Mouse (Mus musculus): ENCODE measurements around the gene Cacna2d2. TPM values are rescaled to one million over a fixed set of nuclear protein-coding genes. Genes with fewer than 3 reads are reported as not detected.

Gene Cacna2d2
- polyA plus RNA-seq, 1 experiment from 2014 or later, result 4.2 TPM

DNA sequence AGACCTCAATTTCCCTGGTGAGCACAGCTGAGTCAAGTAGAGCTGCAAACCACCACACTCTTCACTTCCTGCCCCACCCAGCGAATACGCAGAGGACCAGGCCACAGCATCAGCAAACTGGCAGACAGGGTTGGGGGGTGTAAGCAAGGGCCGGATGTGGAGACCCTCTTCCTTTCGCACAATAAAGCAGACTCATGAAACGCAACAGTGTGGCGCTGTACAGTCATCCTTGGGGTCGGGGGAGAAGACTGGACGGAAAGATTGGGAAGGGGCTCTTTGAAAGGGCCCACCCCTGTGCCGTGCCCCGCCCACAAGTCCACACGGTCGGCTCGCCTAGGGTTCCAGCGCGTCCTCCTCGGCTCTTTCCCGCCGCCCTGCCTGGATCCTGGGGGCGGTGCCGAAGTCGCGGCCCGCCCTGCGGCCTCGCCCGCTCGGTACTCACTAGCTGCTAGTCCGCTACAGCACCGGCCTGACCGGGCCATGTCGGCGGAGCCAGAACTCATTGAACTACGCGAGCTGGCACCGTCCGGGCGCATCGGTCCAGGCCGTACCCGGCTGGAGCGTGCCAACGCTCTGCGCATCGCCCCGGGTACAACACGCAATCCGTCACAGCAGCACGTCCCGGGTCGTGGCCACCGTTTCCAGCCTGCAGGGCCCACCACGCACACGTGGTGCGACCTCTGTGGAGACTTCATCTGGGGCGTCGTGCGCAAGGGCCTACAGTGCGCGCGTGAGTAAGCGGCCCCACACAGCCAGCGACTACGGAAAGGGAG, 151.9 kb downstream of the Cacna2d2 start, which contains the start of gene Rassf1:
Gene Rassf1, plus strand, starts transcription at position 439 of the 773 bp plus-strand sequence.
- under 1% methylated on average over 63 of the region's 63 CpGs for WGBS
- Histone ChIP-seq H3K27ac (ENCODE audit: low read depth, low read length) (no peak within 1 kb of the TSS), H3K9ac (ENCODE audit: low read depth, low read length) (peak within 1 kb of the TSS; percentile 55), H3K36me3 (ENCODE audit: control insufficient read depth, insufficient read depth, low read length) (no peaks in the 10 kb centered on the region), H3K4me3 (ENCODE audit: low read depth, low read length) (peak within 1 kb of the TSS; percentile 36), H3K9me3 (ENCODE audit: control insufficient read depth, low read length) (no peaks in the 10 kb centered on the region), H3K27me3 (ENCODE audit: control insufficient read depth, insufficient read depth, low read length) (peaks cover 35% of the 10 kb centered on the region), H3K4me1 (replicated peaks; ENCODE audit: control insufficient read depth, insufficient read depth, low read length) (peaks cover 22% of the 10 kb centered on the region; the same call in 1 of the 2 replicates), H3K4me2 (replicated peaks; ENCODE audit: low read depth, low read length) (peak within 1 kb of the TSS; percentile 67)
- ATAC-seq (ENCODE audit: low FRiP score), result no peak
- peak; percentile 70 for DNase-seq (ENCODE audit: low spot score)

DNA sequence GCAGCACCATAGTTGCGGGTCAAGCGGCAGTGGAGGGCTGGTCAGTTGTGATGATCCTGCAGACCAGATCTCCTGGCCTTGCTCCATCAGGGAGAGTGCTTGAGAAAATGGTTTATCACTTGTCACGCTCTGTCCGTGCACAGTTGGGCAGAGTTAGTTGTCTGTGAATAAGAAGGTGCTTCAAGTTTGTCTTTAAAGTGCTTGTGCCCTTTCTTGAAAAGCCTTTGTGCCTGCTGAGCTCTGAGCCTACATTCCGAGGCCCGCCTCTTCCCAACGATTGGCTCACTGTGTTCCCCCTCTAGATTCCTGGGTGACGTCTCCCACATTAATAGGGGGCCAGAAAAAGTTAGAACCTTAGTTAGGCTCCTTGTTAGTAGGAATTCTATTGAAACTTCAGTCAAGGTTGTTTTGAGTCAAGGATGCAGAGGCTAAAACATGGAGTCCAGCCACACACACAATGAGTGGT, 152.5 kb downstream of the Cacna2d2 start:
- Histone ChIP-seq H3K27ac (ENCODE audit: low read depth, low read length) (no peak overlapping the region), H3K4me1 (replicated peaks; ENCODE audit: control insufficient read depth, insufficient read depth, low read length) (peaks cover 19% of the 10 kb centered on the region; the same call in 1 of the 2 replicates)
- 4% methylated on average over 8 of the region's 8 CpGs for whole genome bisulfite sequencing

DNA sequence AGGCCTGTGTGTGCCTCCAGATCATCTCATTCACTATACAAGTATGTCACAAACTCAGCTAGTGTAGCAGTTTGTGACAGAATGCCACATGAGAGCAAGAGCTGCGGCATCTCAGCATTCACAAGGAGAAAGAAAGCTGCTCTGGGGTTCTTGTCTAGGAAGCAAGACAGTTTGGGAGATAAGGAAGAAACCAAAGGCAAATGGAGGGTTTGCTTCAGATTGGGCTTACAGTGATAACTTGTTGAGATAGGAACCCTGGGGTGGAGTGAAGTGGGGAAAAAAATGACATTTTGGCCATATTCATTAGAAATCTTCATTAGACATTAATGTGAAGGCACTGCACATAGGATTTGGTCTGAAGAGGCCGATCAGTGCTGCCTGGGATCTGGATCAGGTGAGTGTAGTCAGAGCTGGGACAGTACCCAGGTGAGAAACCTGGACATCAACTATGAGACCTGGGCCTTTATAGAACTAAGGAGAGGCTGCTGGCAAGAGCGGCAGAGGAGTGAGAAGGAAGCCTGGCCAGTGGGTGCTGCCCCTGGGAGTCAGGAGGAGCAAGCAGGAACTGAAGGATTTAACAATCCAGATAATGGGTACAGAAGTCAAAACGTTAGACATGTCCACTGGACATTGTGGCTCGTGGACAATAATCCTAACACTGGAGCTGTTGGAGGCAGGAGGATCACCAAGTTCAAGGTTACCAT, 153.4 kb downstream of the Cacna2d2 start:
- Histone ChIP-seq H3K9ac (ENCODE audit: low read depth, low read length) (no peak overlapping the region), H3K36me3 (ENCODE audit: control insufficient read depth, insufficient read depth, low read length) (0 out of 2 replicates have a peak, but pooled peaks cover 3% of the 10 kb centered on the region), H3K4me1 (replicated peaks; ENCODE audit: control insufficient read depth, insufficient read depth, low read length) (peaks cover 14% of the 10 kb centered on the region; the same call in 1 of the 2 replicates), H3K27ac (ENCODE audit: low read depth, low read length) (no peak overlapping the region), H3K4me2 (replicated peaks; ENCODE audit: low read depth, low read length) (no peak overlapping the region), H3K9me3 (ENCODE audit: control insufficient read depth, low read length) (no peaks in the 10 kb centered on the region), H3K4me3 (ENCODE audit: low read depth, low read length) (peak overlapping the region; percentile 77; the same call in 1 of the 2 replicates), H3K27me3 (ENCODE audit: control insufficient read depth, insufficient read depth, low read length) (peaks cover 35% of the 10 kb centered on the region)
- DNase-seq (ENCODE audit: low spot score), result no peak
- no peak for ATAC-seq (ENCODE audit: low FRiP score)
- 82% methylated on average over 5 of the region's 5 CpGs for whole genome bisulfite sequencing

More for the DNA sequence above, 152.5 kb downstream of the Cacna2d2 start:
- H3K9me3 ChIP-seq (ENCODE audit: control insufficient read depth, low read length), result no peaks in the 10 kb centered on the region
- peaks cover 35% of the 10 kb centered on the region for H3K27me3 ChIP-seq (ENCODE audit: control insufficient read depth, insufficient read depth, low read length)
- peak overlapping the region; percentile 67 for H3K4me2 ChIP-seq (replicated peaks; ENCODE audit: low read depth, low read length)
- no peak for DNase-seq (ENCODE audit: low spot score)
- no peaks in the 10 kb centered on the region for H3K36me3 ChIP-seq (ENCODE audit: control insufficient read depth, insufficient read depth, low read length)
- H3K4me3 ChIP-seq (ENCODE audit: low read depth, low read length), result peak overlapping the region; percentile 36
- peak overlapping the region; percentile 55 for H3K9ac ChIP-seq (ENCODE audit: low read depth, low read length)
- ATAC-seq (ENCODE audit: low FRiP score), result no peak

DNA sequence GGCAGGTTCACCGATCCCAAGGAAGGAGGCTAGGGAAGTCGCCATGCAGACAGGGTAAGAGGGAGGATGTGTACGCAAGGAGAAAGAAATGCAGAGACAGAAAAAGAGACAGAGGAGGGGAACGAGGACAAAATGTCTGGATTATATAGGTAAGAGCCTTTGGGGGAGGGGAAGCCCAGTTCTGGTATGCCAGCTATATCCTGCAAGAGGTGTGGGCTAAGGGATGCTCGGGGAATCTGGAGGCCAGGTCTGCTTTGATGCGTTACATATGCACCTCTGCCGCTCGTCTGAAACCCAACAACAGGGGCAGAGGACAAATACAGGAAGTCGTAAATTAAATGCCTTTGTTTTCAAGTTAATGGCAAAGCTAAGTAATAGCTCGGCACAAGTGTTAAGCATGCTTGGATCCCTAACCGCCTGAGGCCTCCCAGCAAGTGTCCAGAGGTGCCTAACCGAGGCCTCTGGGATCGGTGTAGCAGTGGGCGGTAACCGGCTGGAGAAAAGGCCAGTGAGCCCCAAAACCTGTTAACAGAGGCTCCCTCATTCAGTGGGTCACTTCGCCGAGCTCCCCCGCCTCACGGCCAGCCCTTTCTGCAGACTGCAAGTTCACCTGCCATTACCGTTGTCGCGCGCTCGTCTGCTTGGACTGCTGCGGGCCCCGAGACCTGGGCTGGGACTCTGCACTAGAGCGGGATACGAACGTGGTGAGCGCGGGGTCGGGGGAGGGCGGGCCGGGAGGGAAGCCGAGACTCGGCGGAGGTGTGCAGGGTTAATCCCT, 154.3 kb downstream of the Cacna2d2 start:
- Histone ChIP-seq H3K4me2 (replicated peaks; ENCODE audit: low read depth, low read length) (peak overlapping the region; percentile 91), H3K36me3 (ENCODE audit: control insufficient read depth, insufficient read depth, low read length) (peaks cover 8% of the 10 kb centered on the region; the same call in 1 of the 2 replicates), H3K27me3 (ENCODE audit: control insufficient read depth, insufficient read depth, low read length) (peaks cover 33% of the 10 kb centered on the region), H3K4me1 (replicated peaks; ENCODE audit: control insufficient read depth, insufficient read depth, low read length) (peaks cover 14% of the 10 kb centered on the region; the same call in 1 of the 2 replicates), H3K4me3 (ENCODE audit: low read depth, low read length) (peak overlapping the region; percentile 77), H3K9ac (ENCODE audit: low read depth, low read length) (peak overlapping the region; percentile 58), H3K9me3 (ENCODE audit: control insufficient read depth, low read length) (no peaks in the 10 kb centered on the region), H3K27ac (ENCODE audit: low read depth, low read length) (peak overlapping the region; percentile 43)
- WGBS, result 6% methylated on average over 37 of the region's 37 CpGs
- ATAC-seq (ENCODE audit: low FRiP score), result peak; percentile 14
- no peak for DNase-seq (ENCODE audit: low spot score)

DNA sequence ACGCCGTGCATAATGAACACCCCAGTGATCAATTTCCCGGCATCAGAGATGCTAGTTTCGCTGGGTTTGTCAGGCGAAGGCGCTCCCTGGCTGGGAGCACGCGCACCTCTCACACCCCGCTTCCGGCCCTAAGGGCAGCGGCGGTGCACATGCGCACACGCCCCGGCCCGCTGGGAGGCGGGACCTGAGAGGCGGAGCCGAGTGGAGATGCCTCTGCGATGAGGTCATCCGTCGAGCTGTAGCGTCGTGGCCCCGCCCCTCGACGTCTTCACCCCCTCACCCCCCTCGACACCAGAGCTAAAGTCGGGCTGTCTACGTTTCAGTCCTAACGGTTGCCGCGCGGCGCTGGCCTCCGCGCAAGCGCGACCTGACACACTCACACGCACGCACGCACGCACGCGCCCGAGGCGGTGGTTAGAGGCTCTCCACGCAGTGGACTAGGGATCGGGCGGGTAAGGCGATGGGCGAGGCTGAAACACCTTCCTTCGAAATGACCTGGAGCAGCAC, 155.0 kb downstream of the Cacna2d2 start:
- peak; percentile 94 for ATAC-seq (ENCODE audit: low FRiP score)
- peak; percentile 99 for DNase-seq (ENCODE audit: low spot score)
- Histone ChIP-seq H3K36me3 (ENCODE audit: control insufficient read depth, insufficient read depth, low read length) (peaks cover 8% of the 10 kb centered on the region), H3K4me2 (replicated peaks; ENCODE audit: low read depth, low read length) (peak overlapping the region; percentile 91), H3K4me3 (ENCODE audit: low read depth, low read length) (peak overlapping the region; percentile 77), H3K4me1 (replicated peaks; ENCODE audit: control insufficient read depth, insufficient read depth, low read length) (peaks cover 14% of the 10 kb centered on the region; the same call in 1 of the 2 replicates), H3K27me3 (ENCODE audit: control insufficient read depth, insufficient read depth, low read length) (peaks cover 29% of the 10 kb centered on the region), H3K9me3 (ENCODE audit: control insufficient read depth, low read length) (no peaks in the 10 kb centered on the region), H3K9ac (ENCODE audit: low read depth, low read length) (peak overlapping the region; percentile 79), H3K27ac (ENCODE audit: low read depth, low read length) (peak overlapping the region; percentile 79)
- 2% methylated on average over 52 of the region's 53 CpGs for WGBS

DNA sequence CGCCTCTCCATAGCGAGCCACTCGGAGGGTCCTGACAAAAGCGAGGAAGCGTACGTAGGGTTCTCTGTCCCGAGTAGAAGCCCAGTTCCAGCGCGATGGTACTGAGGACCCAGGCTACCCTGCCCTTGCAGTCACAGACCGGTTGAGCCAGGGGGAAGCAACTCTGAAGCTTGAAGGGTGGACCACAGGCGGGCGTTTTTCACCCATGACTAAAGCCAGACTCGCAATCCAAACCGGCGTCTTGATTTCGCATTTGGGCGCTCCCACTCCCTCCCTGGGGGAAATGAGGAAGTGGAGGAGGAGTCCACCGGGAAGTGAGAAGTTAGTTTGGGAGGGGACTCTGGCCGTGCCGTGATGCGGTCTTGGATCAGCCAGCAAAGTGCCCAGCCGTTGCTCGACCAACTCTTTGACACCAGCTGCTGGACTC, 155.6 kb downstream of the Cacna2d2 start:
- DNase-seq (ENCODE audit: low spot score) (peak; percentile 58), ATAC-seq (ENCODE audit: low FRiP score) (peak; percentile 45)
- WGBS, result under 1% methylated on average over 23 of the region's 23 CpGs
- Histone ChIP-seq H3K4me3 (ENCODE audit: low read depth, low read length) (peak overlapping the region; percentile 77), H3K9me3 (ENCODE audit: control insufficient read depth, low read length) (no peaks in the 10 kb centered on the region), H3K27ac (ENCODE audit: low read depth, low read length) (peak overlapping the region; percentile 79), H3K4me2 (replicated peaks; ENCODE audit: low read depth, low read length) (peak overlapping the region; percentile 91), H3K27me3 (ENCODE audit: control insufficient read depth, insufficient read depth, low read length) (peaks cover 27% of the 10 kb centered on the region), H3K4me1 (replicated peaks; ENCODE audit: control insufficient read depth, insufficient read depth, low read length) (peaks cover 14% of the 10 kb centered on the region; the same call in 1 of the 2 replicates), H3K36me3 (ENCODE audit: control insufficient read depth, insufficient read depth, low read length) (peaks cover 12% of the 10 kb centered on the region), H3K9ac (ENCODE audit: low read depth, low read length) (peak overlapping the region; percentile 79)

DNA sequence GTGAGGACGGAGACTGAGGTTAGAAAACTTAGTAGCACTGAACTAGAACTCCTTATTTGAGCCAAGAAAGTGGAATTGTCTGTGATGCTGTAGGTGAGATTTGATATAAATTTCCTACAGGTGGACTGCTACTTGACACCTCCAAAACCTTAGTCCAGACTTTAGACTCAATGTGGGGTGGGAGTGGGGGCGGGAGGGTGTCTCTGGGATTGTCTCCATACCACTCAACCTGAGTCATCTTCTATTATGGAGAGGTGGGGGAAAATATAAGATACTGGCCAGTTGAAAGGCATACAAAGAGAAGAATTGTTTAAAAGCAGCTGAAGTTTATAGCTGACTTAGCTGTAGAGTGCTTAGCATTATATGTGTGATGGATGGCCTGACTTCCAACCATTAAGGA, 156.3 kb downstream of the Cacna2d2 start:
- Histone ChIP-seq H3K4me3 (ENCODE audit: low read depth, low read length) (peak overlapping the region; percentile 77), H3K27ac (ENCODE audit: low read depth, low read length) (no peak overlapping the region), H3K9ac (ENCODE audit: low read depth, low read length) (peak overlapping the region; percentile 79), H3K4me1 (replicated peaks; ENCODE audit: control insufficient read depth, insufficient read depth, low read length) (peaks cover 13% of the 10 kb centered on the region; the same call in 1 of the 2 replicates), H3K9me3 (ENCODE audit: control insufficient read depth, low read length) (no peaks in the 10 kb centered on the region), H3K4me2 (replicated peaks; ENCODE audit: low read depth, low read length) (peak overlapping the region; percentile 91), H3K36me3 (ENCODE audit: control insufficient read depth, insufficient read depth, low read length) (peaks cover 12% of the 10 kb centered on the region), H3K27me3 (ENCODE audit: control insufficient read depth, insufficient read depth, low read length) (peaks cover 22% of the 10 kb centered on the region)
- DNase-seq (ENCODE audit: low spot score) (no peak), ATAC-seq (ENCODE audit: low FRiP score) (no peak)
- 53% methylated on average over 2 of the region's 2 CpGs for WGBS

DNA sequence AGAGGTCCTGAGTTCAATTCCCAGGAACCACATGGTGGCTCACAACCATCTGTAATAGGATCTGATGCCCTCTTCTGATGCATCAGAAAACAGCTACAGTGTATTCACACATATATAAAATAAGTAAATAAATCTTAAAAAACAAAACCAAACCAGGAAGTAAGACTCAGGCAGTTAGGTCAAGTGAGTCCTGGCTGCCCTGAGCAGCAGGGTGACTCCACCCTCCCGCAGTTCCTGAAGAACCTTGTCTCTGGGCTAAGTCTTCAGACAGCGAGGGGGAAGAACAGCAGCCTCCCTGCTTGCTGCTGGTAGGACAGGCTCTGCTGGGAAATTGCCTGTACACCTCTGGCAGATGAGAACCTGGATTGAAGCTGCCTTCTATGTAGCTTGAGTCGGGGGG, 156.9 kb downstream of the Cacna2d2 start:
- Histone ChIP-seq H3K4me1 (replicated peaks; ENCODE audit: control insufficient read depth, insufficient read depth, low read length) (peaks cover 9% of the 10 kb centered on the region; the same call in 1 of the 2 replicates), H3K4me2 (replicated peaks; ENCODE audit: low read depth, low read length) (peak overlapping the region; percentile 91; the same call in 1 of the 2 replicates), H3K36me3 (ENCODE audit: control insufficient read depth, insufficient read depth, low read length) (peaks cover 12% of the 10 kb centered on the region), H3K9ac (ENCODE audit: low read depth, low read length) (no peak overlapping the region), H3K27ac (ENCODE audit: low read depth, low read length) (no peak overlapping the region), H3K9me3 (ENCODE audit: control insufficient read depth, low read length) (no peaks in the 10 kb centered on the region), H3K4me3 (ENCODE audit: low read depth, low read length) (no peak overlapping the region), H3K27me3 (ENCODE audit: control insufficient read depth, insufficient read depth, low read length) (peaks cover 16% of the 10 kb centered on the region; the same call in 1 of the 2 replicates)
- ATAC-seq (ENCODE audit: low FRiP score) (no peak), DNase-seq (ENCODE audit: low spot score) (no peak)
- 86% methylated on average over 3 of the region's 3 CpGs for WGBS

All from hindbrain, embryonic 11.5 days (tissue).